Mouse (Mus musculus) CH12.LX (cell line): ENCODE measurements around the gene Tbrg1.

Experiments
- CHD2 ChIP-seq: IDR thresholded peaks from 2 replicates; pipeline ENCODE4 v1.6.1; 2011; ENCODE audit warnings: low read length, improper control_type of control experiment
- CTCF ChIP-seq, 2 experiments: IDR thresholded peaks in 1 of 2; conservative IDR thresholded peaks in 1 of 2; 2 replicates each; pipeline ENCODE4 v1.5.1; 2011 to 2012; ENCODE audit warnings: low read depth in 2 of 2, low read length in 2 of 2, improper control_type of control experiment in 1 of 2, inconsistent platforms in 1 of 2, mild to moderate bottlenecking in 1 of 2, moderate library complexity in 1 of 2
- E2F4 ChIP-seq: IDR thresholded peaks from 2 replicates; pipeline ENCODE4 v1.6.1; 2011; ENCODE audit warnings: low read depth, low read length, improper control_type of control experiment; ENCODE audit not compliant: insufficient replicate concordance
- ELF1 ChIP-seq: IDR thresholded peaks from 2 replicates; pipeline ENCODE4 v1.6.1; 2014; ENCODE audit warnings: low read depth, mild to moderate bottlenecking, inconsistent platforms, low read length, improper control_type of control experiment
- EP300 ChIP-seq: IDR thresholded peaks from 2 replicates; pipeline ENCODE4 v1.6.1; 2011; ENCODE audit warnings: low read length, improper control_type of control experiment
- MAX ChIP-seq: IDR thresholded peaks from 2 replicates; pipeline ENCODE4 v1.6.1; 2011; ENCODE audit warnings: low read length, improper control_type of control experiment
- NRF1 ChIP-seq: IDR thresholded peaks from 2 replicates; pipeline ENCODE4 v1.6.1; 2014; ENCODE audit warnings: low read depth, mild to moderate bottlenecking, inconsistent platforms, low read length, improper control_type of control experiment, moderate library complexity
- POLR2A ChIP-seq: IDR thresholded peaks from 2 replicates; pipeline ENCODE4 v1.6.1; 2011; ENCODE audit warnings: low read depth, mild to moderate bottlenecking, improper control_type of control experiment, low read length
- POLR2AphosphoS2 ChIP-seq: IDR thresholded peaks from 2 replicates; pipeline ENCODE4 v1.6.1; 2011; ENCODE audit warnings: low read depth, low read length, improper control_type of control experiment
- ZKSCAN1 ChIP-seq: IDR thresholded peaks from 2 replicates; pipeline ENCODE4 v1.6.1; 2012; ENCODE audit warnings: low read depth, inconsistent platforms, low read length, improper control_type of control experiment, borderline replicate concordance

DNA sequence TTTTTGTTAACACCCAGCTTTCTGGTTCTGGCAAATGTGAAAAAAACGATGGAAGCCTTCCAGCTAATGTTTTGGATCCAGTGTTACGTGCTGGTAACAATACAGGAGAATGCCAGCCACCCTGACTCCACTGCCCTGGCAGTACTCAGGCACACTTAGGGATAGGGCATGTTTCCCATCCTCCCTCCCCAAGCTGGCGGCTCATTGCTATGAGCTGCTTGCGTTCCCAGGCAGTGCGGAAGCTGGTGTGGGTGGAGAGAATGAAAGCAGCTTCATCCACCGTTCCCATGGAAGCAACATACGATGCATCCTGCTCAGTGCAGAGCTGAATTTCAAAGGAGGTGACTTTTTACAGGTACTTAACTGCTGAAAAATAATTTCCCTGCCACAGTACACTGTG lies 31.5 kb downstream of the Tbrg1 start:
- TF ChIP-seq E2F4 (no peak), EP300 (no peak), POLR2A (no peak), NRF1 (no peak), POLR2AphosphoS2 (no peak), MAX (no peak), CTCF (conservative IDR thresholded peaks at IDR 0.05 in 1 of 2, IDR thresholded peaks at IDR 0.05 in 1 of 2; ENCODE audit: low read depth in 2 of 2, low read length in 2 of 2) (no peak), ELF1 (no peak), ZKSCAN1 (no peak), CHD2 (no peak)
